Mouse (Mus musculus): ENCODE data around the gene Mboat1.

DNA sequence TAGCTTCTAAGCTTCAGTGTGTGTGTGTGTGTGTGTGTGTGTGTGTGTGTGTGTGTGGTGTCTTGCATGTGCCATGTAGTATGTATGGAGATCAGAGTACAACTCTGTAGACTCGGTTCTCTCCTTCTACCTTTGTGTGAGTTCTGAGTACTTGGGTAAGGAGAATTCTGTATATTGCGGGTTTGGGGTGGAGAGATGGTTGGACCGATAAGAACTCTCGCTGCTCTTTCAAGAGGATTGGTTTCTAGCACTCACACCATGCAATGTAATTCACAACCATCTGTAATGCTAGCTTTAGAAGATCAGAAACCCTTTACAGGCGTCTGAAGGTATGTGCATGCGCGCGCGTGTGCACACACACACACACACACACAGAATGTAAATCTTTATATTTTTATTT is 123.0 kb downstream of the Mboat1 start:
- TF ChIP-seq CTCF (IDR thresholded peaks at IDR 0.05; ENCODE audit: low read depth) (no peak), EP300 (IDR thresholded peaks at IDR 0.05; ENCODE audit: low read depth) (no peak)

Measured in heart, postnatal 0 days (tissue).